Mouse (Mus musculus) limb, embryonic 13.5 days (tissue): ENCODE measurements around the gene Rasa2. TPM values are rescaled to one million over a fixed set of nuclear protein-coding genes. Genes with fewer than 3 reads are reported as not detected.

Experiments
- ATAC-seq: fragments of 200-750 bp; cut with Nextera tagmentation; 2 replicates; pipeline ENCODE4 v1.8.0; 2017; ENCODE audit warnings: low read depth, moderate number of reproducible peaks, moderate TSS enrichment; ENCODE audit not compliant: low FRiP score
- H3K27ac ChIP-seq: fragments of 300-500 bp; sonication (generic); 2 replicates; pipeline ENCODE4 v1.5.1; 2015; ENCODE audit warnings: inconsistent platforms, mild to moderate bottlenecking, moderate library complexity
- H3K27me3 ChIP-seq: fragments of 300-500 bp; sonication (generic); 2 replicates; pipeline ENCODE4 v1.6.1; 2015; ENCODE audit warnings: mild to moderate bottlenecking, inconsistent platforms
- H3K36me3 ChIP-seq: fragments of 300-500 bp; sonication (generic); 2 replicates; pipeline ENCODE4 v1.6.1; 2015; ENCODE audit warnings: inconsistent platforms, mild to moderate bottlenecking, moderate library complexity
- H3K4me1 ChIP-seq: fragments of 300-500 bp; sonication (generic); 2 replicates; pipeline ENCODE4 v1.6.1; 2015; ENCODE audit warnings: inconsistent platforms
- H3K4me2 ChIP-seq: fragments of 300-500 bp; sonication (generic); replicated peaks from 2 replicates; pipeline ENCODE4 v1.6.1; 2015; ENCODE audit warnings: inconsistent platforms, mild to moderate bottlenecking, moderate library complexity
- H3K4me3 ChIP-seq: fragments of 300-500 bp; sonication (generic); 2 replicates; pipeline ENCODE4 v1.5.1; 2015; ENCODE audit warnings: moderate library complexity, mild to moderate bottlenecking, inconsistent platforms
- H3K9ac ChIP-seq: fragments of 300-500 bp; sonication (generic); 2 replicates; pipeline ENCODE4 v1.6.1; 2015; ENCODE audit warnings: mild to moderate bottlenecking, inconsistent platforms
- H3K9me3 ChIP-seq: fragments of 300-500 bp; sonication (generic); 2 replicates; pipeline ENCODE4 v1.6.1; 2016; ENCODE audit warnings: inconsistent platforms
- WGBS: fragments of 180-500 bp; shearing (Covaris S2); methylation state at CpG from one replicate; pipeline ENCODE4 v1.1.7; 2015; 5-methylcytosine and 5-hydroxymethylcytosine counted together
- polyA plus RNA-seq: library from polyadenylated mRNA; unstranded; fragments of >200 nt; fragmentation: Nextera tagmentation; extraction: Ambion mirVana; gene quantifications from 2 replicates; pipeline ENCODE4 v1.2.1, GENCODE M21; 2015

The Rasa2 gene
- polyA plus RNA-seq, 1 experiment from 2014 or later, result 22.7 TPM

DNA sequence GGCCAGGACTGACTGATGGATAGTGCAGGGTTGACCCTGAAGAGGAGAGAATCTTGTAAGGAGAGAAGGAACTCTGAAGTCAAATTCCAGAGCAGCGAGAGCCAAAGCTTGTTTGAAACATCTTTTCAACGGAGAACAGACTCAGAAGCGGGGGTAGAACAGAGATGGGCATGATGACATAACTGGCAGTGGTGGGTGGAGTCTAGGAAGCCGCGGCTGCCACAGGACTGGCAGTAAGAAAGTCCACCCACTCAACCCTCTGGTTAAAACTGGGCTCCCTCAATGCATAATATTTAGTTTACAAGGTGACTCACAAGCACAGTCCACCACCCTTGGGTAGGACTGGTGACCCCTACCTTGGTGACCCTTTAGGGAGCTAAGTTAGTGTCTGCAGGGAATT lies 115.7 kb downstream of the Rasa2 start:
- no peak overlapping the region for H3K9ac ChIP-seq
- no peak overlapping the region for H3K27ac ChIP-seq
- ATAC-seq, result no peak
- no peaks in the 10 kb centered on the region for H3K9me3 ChIP-seq
- H3K4me1 ChIP-seq, result no peaks in the 10 kb centered on the region
- no peak overlapping the region for H3K4me3 ChIP-seq
- H3K27me3 ChIP-seq, result no peaks in the 10 kb centered on the region
- 92% methylated on average over 5 of the region's 5 CpGs for WGBS
- H3K36me3 ChIP-seq, result no peaks in the 10 kb centered on the region
- no peak overlapping the region for H3K4me2 ChIP-seq

DNA sequence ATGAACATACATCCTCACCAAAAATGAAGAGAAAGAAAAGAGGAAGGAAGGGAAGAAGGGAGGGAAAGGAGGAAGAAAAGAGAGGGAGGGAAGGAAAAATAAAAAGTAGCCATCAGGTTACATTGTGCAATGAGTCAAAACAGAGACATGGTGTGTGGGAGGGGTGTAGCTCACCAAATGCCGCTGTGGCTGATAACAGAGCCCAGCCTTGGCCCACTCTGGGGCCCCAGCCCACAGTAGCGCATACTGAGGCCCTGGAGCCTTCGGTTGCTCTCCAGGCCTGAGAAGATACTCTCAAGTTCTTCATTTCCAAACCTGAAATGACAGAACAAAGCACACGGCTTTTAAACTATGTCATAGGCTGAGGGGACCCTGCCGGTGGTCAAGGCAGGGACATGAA lies 117.1 kb downstream of the Rasa2 start:
- Histone ChIP-seq H3K27ac (no peak overlapping the region), H3K9me3 (no peaks in the 10 kb centered on the region), H3K4me3 (no peak overlapping the region), H3K4me2 (no peak overlapping the region), H3K4me1 (no peaks in the 10 kb centered on the region), H3K27me3 (no peaks in the 10 kb centered on the region), H3K9ac (no peak overlapping the region), H3K36me3 (no peaks in the 10 kb centered on the region)
- no peak for ATAC-seq
- WGBS, result 82% methylated on average over 5 of the region's 5 CpGs

DNA sequence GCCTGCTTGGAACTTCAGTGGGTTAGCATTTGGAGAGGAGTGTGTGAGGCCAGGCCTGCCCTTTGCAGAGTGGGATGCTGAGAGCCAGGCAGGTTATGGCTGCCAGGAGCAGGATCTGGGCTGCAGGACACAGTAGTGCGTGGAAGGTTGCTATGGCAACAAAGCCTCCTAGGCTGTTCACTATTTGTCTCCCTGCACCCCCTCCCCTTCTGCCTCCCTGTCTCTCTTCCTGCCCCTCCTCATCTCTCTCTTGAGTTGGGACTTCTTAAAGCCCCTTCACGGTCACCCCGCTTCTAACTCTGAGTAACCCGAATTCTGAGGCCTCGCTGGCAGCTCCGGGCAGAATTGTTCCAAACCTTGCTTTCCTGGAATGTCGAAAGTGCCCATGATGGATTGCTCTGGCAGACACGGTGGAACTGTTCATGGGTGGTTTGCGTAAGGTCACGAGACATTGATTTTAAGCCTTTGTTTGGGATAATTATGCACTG lies 125.4 kb downstream of the Rasa2 start:
- peaks cover 19% of the 10 kb centered on the region for H3K4me1 ChIP-seq
- H3K27ac ChIP-seq, result no peak overlapping the region
- 27% methylated on average over 10 of the region's 10 CpGs for WGBS
- H3K9me3 ChIP-seq, result no peaks in the 10 kb centered on the region
- no peaks in the 10 kb centered on the region for H3K27me3 ChIP-seq
- no peak overlapping the region for H3K9ac ChIP-seq
- no peaks in the 10 kb centered on the region for H3K36me3 ChIP-seq
- ATAC-seq, result peak; percentile 72
- H3K4me2 ChIP-seq, result peak overlapping the region; percentile 39
- no peak overlapping the region for H3K4me3 ChIP-seq

DNA sequence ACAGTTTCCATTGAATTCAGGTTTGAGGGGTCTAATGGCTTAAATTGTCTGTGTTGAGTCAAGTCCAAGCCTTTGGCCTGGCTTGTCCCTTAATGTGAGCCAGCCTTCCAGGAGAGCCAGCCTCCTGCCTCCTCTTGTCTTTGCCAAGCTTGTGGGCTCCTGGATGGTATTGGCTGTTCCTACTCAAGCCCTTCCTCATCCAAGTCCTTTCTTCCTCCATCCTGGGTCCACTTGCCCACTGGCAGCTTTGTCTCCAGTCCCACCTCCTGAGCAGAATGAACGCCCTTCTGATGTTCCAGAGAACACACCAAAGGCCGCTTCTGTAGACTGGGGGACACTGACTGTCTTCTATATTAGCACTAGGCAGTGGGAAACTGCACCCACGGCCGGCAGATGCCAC lies 126.3 kb downstream of the Rasa2 start:
- Histone ChIP-seq H3K9ac (no peak overlapping the region), H3K4me3 (no peak overlapping the region), H3K27me3 (no peaks in the 10 kb centered on the region), H3K9me3 (no peaks in the 10 kb centered on the region), H3K4me2 (no peak overlapping the region), H3K27ac (no peak overlapping the region), H3K4me1 (peaks cover 19% of the 10 kb centered on the region), H3K36me3 (no peaks in the 10 kb centered on the region)
- ATAC-seq, result no peak
- 77% methylated on average over 4 of the region's 4 CpGs for WGBS

DNA sequence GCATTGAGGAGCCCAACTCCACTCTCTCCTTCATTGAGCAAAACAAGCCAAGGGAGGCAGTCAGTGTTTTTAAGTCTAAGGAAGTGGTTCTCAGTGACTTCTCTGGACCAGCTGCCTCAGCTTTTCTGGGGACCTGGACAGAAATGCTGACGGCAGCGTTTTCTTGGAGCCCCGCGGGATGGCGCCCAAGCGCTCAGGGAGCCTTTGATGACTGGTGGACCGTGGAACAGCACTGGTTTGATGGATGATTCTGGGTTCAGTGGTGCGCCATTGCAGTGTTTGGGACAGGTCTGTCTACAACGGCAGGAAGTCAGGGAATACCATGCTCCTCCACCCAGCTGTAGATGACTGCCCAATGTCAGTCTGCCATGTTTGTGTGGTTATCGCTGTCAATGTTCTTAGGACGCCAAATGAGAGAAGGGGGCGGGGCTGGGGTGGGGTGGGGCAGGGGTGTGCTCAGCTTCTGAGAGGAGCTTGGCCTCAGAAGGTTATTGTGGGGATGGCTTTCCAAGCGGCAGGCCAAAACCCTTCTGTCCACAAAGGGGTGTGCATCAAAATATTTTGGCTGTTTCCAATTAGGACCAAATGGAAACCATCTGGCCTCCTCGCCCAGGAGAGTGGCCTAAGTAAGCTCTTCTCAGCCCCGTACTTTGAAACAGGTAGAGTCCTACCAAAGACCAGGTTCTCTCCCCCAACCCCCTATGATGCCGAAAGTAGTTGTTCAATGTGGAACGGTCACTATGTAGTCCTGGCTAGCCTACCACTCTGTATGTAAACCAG lies 127.1 kb downstream of the Rasa2 start:
- WGBS, result 47% methylated on average over 17 of the region's 17 CpGs
- Histone ChIP-seq H3K4me2 (peak overlapping the region; percentile 16; the same call in 1 of the 2 replicates), H3K36me3 (no peaks in the 10 kb centered on the region), H3K4me3 (no peak overlapping the region), H3K27ac (no peak overlapping the region), H3K27me3 (no peaks in the 10 kb centered on the region), H3K4me1 (peaks cover 19% of the 10 kb centered on the region), H3K9ac (no peak overlapping the region), H3K9me3 (peaks cover under 1% of the 10 kb centered on the region; the same call in 1 of the 2 replicates)
- ATAC-seq, result no peak

DNA sequence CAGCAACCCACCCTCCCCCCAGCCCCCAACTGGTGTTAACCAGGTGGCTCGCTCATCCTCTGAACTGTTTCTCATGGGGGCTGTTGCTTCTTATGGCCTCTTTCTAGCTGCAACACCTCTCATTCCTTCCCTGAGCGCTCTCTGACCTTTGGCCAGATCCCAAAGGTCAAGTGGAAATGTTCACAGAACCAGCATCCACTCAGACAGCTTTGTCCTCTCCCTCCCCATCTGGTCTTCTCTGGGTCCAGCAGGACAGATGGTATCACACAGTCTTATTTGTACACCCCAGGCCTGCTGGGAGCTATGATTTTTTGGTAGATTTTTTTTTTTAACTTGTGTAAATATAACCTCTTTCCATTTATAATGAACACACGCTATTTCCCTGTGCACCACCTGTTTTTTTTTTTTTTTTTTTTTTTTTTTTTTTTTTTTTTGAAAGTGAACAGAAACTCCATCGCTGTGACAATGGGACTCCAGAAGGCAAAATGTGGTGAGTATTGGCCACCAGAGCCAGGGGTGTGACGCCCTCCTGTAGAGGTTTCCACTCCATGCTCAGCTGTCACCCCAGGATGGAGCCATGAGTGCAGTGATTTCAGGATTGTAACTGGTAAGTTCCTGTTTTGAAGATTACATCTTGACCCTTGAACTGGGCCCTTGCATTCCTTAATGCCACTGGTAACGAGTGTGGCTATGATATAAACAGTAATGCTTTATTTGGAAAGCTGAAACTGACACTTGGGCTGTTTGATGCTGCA lies 128.4 kb downstream of the Rasa2 start:
- no peak overlapping the region for H3K4me2 ChIP-seq
- H3K4me1 ChIP-seq, result peaks cover 19% of the 10 kb centered on the region
- no peak overlapping the region; the same call in 1 of the 2 replicates for H3K27ac ChIP-seq
- no peak for ATAC-seq
- H3K27me3 ChIP-seq, result no peaks in the 10 kb centered on the region
- WGBS, result 68% methylated on average over 6 of the region's 6 CpGs
- H3K9ac ChIP-seq, result no peak overlapping the region
- H3K9me3 ChIP-seq, result peaks cover 10% of the 10 kb centered on the region; the same call in 1 of the 2 replicates
- H3K36me3 ChIP-seq, result no peaks in the 10 kb centered on the region
- no peak overlapping the region for H3K4me3 ChIP-seq

DNA sequence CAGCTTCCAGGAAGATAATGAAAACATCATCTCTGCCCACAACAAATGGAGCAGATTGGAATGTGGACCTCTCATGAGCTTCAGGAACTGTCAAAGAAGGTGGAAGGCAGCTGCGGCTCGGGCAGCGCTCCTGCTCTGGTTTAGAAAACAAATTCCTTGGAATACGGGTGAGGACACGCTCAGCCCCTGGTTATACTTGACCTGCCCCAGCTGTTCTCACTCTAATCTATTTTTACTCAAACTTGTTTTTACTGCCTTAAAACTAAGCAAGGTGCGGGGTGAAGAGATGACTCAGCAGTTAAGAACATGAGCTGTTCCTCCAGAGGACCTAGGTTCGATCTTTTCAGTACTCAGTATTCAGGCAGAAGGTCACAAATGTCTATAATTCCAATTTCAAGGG lies 130.2 kb downstream of the Rasa2 start:
- 58% methylated on average over 7 of the region's 7 CpGs for whole genome bisulfite sequencing
- H3K4me1 ChIP-seq, result peaks cover 18% of the 10 kb centered on the region
- H3K36me3 ChIP-seq, result no peaks in the 10 kb centered on the region
- no peak overlapping the region for H3K4me2 ChIP-seq
- no peak overlapping the region for H3K9ac ChIP-seq
- no peak overlapping the region; the same call in 1 of the 2 replicates for H3K27ac ChIP-seq
- ATAC-seq, result no peak
- H3K27me3 ChIP-seq, result no peaks in the 10 kb centered on the region
- H3K9me3 ChIP-seq, result peaks cover 10% of the 10 kb centered on the region; the same call in 1 of the 2 replicates
- H3K4me3 ChIP-seq, result no peak overlapping the region

DNA sequence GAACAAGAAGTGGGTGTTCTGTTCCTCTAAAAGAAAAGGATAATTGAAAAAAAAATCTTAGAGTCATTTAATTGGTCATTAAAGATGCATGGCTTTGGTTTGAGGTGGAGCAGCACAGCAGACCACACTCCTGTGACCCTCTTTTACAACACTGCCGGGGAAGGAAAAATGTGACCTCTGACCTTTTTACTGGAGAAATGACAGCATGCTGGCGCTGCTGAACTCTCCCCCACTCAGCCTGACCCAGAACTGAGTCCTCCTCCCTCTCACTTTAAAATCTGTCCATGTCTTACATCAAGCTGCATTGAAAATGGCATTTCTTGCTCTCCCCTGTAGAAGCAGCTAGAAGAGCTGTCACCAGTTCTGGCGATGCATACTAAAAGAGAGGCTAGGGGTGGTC lies 138.2 kb downstream of the Rasa2 start:
- H3K9ac ChIP-seq, result no peak overlapping the region
- H3K36me3 ChIP-seq, result no peaks in the 10 kb centered on the region
- H3K4me3 ChIP-seq, result 0 out of 2 replicates have a peak overlapping the region, but pooled peaks have one; percentile 22
- no peaks in the 10 kb centered on the region for H3K9me3 ChIP-seq
- H3K27ac ChIP-seq, result no peak overlapping the region
- ATAC-seq, result peak; percentile 54
- peaks cover 13% of the 10 kb centered on the region for H3K4me1 ChIP-seq
- no peaks in the 10 kb centered on the region for H3K27me3 ChIP-seq
- 7% methylated on average over 3 of the region's 3 CpGs for WGBS
- H3K4me2 ChIP-seq, result peak overlapping the region; percentile 55

DNA sequence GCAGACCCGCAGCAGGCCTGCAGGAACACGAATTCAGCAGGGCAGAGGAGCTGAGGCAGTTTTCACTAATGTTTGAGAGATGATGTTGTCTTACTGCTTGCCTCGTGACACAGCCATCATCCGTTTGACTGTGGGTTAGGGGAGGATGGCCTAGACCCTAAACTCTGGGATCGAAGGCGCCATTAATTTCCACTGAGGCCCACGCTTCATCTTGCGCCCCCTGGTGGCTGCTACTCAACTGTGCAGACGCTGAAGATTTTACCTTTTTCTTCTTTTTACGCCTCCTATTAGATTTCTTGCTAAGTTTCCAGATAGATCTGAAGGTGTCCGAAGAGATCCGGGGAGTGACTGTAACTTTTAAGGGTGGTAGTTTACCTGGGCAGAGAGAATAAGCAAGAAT lies 139.6 kb downstream of the Rasa2 start:
- Histone ChIP-seq H3K4me3 (no peak overlapping the region), H3K4me1 (peaks cover 13% of the 10 kb centered on the region), H3K27ac (no peak overlapping the region), H3K4me2 (no peak overlapping the region), H3K9me3 (no peaks in the 10 kb centered on the region), H3K36me3 (no peaks in the 10 kb centered on the region), H3K27me3 (no peaks in the 10 kb centered on the region), H3K9ac (no peak overlapping the region)
- 42% methylated on average over 12 of the region's 12 CpGs for WGBS
- no peak for ATAC-seq

Other genes with a start within 250 kb of the Rasa2 start
- gene Rnf7, start 152.9 kb downstream of the Rasa2 start, polyA plus RNA-seq, result 246 and 254 TPM in 2 replicates
- gene Gm28729, start 106.4 kb downstream of the Rasa2 start, polyA plus RNA-seq, result 0.14 TPM in 1 of 2 replicates, not detected in the other
- 14.1 and 14.4 TPM in 2 replicates for gene Zbtb38, start 121.2 kb upstream of the Rasa2 start, polyA plus RNA-seq